Mouse (Mus musculus) cerebellum, postnatal 36 days (tissue): Measurements from ENCODE around the gene Emc9.

ENCODE experiments used
- DNase-seq, 2 experiments: peaks; one replicate each; pipeline ENCODE4 v3.0.0; 2021 to 2022; ENCODE audit warnings: mixed read lengths in 2 of 2

Gene Emc9

DNA sequence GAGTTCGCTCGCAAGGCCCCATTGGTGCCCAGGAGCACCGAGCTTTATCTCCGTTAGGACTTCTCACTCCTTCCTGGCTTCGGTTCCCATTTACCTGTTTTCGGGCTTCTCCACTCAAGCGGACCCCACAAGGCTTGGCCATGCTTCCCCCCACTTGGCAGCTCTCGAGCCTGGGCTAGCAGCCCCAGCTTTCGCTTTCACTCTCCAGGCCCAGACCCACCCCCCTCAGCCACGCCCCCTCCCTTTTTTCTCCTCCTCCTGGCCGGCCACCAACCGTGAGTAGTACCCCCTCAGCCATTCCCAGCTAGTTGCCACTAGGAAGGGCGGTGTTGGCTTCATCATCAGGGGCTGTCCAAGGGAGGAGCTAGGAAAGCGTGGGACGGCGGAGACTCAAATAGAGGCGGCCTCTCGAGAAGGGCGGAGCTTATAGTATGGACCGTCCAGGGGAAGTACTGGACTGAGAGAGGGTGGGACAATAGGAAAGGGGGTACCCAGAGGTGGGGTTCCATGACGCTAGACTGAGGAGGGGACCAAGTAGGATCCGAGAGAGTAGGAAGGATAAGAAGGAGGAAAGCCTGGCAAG, 5.7 kb upstream of the Emc9 start, which contains the start of gene Psme2:
Gene Psme2, minus strand, starts transcription at position 366 of the 583 bp plus-strand sequence.
- DNase-seq, result peak; percentile 71 to 74

DNA sequence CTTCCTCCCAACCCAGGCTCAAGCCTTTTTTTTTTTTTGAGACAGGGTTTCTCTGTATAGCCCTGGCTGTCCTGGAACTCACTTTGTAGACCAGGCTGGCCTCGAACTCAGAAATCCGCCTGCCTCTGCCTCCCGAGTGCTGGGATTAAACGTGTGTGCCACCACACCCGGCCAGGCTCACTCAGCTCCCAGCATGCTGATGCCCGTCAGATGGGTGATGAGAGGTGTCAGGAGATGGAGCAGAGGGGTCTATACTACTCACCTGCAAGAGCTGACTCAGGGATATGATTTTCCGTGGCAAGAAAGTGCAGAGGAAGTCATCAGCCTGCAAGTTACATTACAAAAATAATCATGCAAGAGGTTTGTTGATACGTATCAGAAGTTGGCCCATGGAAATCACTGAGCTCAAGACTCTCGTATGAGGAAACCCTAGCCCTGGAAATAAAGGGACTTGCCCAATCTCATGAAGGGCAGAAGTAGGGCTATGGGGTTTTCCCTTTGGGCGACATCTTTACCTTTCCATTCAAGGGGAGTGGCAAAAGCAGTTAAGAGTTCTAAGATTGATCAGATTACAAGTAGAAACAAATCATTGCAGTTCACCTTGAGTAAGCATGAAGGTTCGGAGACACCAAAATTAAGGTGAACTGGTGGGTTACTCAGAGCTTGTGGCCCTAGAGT, 4.8 kb upstream of the Emc9 start:
- DNase-seq, result no peak

DNA sequence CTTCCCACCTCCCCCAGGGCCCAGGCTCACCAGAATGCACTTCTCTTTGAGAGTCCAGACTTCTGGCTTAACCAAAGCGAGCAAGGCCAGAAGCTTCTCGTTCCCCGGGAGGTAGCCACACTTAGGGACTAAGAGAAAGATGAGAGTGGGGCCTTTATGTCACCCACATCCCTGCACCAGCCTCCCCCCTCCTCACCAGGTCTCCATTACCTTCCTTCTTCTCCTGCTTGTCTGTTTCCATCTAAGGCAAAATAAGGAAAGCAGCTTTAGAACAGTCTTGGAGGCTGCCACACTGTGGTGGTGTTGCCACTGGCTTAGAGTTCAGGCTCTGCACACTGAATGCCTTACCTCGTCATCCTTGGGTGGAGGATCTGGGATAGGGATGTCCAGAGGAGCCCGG, 4.2 kb upstream of the Emc9 start:
- no peak for DNase-seq

DNA sequence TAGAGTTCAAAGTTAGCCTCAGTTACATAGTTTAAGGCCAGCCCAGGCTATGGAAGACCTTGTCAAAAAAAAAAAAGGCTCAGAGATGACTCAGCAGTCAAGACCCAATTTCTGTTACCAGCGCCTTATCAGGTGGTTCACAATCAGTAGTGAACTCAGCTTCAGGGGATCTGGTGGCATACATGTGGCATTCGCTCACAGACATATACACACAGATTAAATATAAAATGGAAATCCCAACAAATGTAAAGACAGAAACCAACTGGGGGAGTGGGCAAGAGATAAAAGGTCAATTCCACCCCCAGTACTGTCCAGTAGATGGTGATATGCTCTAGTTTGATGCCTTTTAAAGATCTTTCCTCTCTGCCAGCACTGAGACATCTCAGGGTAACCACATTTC, 1.0 kb upstream of the Emc9 start:
- no peak for DNase-seq

DNA sequence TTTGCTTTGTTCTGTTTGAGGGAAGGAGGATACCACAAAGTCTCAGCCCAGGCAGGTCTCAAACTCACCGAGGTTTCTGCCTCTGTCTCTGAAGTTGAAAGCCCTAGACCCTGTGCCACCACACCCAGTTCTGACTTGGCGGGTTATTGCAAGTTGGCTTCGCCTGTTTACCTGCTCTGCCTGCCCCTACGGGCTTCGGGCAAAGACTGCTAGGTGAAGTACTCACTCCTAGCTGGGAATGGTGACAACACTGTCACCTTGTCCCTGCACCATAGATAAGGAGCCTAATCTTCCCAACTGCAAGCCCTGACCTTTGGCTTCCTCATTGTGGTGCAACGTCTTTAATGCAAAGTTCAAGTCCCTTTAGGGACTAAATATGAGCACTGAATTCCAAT, 461 bp upstream of the Emc9 start:
- DNase-seq, result no peak

DNA sequence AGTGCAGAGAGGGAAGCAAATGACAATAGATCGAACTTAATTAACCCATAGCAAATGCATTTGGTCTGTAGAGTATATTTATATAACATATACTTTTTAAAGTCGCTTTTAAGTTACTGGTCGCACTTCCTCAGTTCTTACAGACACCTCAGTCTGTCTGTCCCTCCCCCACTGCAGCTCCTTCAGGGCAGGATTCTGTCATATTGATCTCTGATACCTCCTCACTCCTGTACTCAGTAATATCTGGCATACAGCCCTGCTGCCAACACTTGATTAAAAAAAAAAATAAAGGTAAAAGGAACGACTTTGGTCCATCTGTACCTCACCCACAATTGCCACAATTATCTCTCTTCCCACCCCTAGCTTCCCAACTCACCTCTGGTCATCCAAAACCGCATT, 800 bp downstream of the Emc9 start:
- no peak for DNase-seq

DNA sequence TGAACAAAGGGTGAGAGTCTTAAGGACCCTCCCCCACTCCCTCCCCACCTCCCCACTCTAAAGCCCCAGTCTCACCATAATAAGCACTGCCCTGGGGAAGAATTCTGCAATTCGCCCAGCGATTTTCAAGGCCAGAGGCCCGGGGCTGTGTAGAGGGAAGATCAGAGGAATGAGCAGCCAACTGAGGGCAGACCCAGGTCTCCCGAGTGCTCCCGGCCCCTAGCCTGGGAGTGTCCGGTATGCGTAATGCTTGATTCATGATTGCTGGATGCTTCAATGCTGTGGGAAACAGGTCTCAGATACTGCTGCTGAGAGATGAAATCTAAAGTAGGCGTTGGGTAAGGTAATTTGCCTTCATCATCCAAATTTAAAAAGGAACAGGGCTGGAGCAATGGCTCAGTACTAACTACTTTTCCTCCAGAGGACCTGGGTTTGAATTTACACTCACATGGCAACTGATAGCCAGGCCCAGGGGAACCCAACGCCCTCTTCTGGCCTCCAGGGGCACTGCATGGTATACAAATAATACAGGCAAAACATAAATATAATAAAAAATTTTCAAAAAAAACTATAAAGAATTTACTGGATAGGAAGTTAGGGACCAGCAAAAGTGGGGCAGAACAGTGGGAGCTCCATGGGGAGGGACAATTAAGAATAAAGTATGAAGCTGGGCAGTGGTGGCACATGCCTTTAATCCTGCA, 3.0 kb downstream of the Emc9 start:
- no peak for DNase-seq

DNA sequence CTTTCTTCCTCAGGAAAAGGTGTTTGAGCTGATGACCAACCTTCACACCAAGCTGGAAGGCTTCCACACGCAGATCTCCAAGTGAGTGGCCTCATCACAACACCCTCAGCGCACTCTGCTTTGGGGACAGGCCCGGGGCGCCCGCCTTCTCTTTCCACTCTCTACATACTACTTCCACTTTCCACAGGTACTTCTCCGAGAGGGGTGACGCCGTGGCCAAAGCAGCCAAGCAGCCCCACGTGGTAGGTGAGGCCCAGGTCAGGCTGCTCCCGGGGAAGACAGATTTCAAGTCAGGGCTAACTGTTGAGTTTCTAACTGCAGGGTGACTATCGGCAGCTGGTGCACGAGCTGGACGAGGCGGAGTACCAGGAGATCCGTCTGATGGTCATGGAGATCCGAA, 4.4 kb downstream of the Emc9 start:
- DNase-seq, result no peak

DNA sequence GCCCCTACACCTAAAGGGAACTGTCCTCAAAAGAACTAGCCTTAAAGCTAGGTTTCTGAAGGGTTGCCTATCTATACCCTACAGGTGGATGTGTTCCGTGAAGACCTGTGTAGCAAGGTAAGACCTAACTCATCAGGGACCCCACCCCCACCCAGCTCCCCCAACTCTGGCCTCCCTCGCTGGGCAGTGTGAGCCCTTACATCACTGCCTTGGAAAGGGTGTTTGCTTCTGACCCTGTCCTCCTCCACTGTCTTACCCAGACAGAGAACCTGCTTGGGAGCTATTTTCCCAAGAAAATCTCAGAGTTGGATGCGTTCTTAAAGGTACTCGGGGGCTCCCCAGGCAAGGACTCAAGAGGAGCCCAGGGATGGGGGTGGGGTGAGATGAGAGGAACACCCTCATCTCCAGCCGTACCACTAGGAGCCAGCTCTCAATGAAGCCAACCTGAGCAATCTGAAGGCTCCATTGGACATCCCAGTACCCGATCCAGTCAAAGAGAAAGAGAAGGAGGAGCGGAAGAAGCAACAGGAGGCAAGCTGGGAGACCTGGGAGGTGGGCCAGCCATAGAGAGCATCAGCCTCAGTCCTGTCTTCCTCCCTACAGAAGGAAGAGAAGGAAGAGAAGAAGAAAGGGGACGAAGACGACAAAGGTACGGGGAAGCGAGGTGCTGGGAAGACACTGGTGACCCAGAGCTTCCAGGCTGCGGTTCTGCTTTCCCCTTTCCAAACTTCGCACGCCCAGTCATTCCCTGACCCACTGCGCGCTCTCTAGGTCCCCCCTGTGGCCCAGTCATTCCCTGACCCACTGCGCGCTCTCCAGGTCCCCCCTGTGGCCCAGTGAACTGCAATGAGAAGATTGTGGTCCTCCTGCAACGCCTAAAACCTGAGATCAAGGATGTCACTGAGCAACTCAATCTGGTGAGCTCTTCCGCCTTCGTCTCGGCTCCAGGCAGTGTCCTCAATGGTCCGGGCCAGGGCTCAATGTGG, 5.3 kb downstream of the Emc9 start:
- no peak for DNase-seq

DNA sequence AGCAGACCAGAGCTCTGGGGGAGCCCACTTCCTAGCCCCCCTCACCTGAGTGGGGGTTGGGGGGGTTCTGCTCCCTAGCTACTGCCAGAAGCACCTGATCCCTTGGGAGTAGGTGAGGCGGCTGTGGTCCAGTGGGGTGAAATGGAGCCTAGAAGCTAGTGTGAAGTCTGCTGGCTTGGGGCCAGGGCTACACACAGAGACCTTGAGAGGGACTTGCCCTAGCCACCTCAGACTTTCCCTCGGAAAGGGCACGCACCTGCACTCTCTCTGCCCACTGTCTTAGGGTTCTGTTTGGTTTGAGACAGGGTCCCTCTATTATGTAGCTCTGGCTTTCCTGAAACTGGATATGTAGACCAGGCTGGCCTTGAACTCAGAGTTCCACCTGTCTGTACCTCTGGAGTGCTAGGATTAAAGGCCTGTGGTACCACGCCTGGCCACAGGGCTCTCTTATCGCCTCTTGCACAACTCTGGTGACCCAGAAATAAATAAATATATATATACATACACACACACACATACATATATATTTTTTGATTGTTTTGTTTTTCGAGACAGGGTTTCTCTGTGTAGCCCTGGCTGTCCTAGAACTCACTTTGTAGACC, 6.3 kb downstream of the Emc9 start:
- DNase-seq, result peak in 1 of 2 experiments; percentile 52

DNA sequence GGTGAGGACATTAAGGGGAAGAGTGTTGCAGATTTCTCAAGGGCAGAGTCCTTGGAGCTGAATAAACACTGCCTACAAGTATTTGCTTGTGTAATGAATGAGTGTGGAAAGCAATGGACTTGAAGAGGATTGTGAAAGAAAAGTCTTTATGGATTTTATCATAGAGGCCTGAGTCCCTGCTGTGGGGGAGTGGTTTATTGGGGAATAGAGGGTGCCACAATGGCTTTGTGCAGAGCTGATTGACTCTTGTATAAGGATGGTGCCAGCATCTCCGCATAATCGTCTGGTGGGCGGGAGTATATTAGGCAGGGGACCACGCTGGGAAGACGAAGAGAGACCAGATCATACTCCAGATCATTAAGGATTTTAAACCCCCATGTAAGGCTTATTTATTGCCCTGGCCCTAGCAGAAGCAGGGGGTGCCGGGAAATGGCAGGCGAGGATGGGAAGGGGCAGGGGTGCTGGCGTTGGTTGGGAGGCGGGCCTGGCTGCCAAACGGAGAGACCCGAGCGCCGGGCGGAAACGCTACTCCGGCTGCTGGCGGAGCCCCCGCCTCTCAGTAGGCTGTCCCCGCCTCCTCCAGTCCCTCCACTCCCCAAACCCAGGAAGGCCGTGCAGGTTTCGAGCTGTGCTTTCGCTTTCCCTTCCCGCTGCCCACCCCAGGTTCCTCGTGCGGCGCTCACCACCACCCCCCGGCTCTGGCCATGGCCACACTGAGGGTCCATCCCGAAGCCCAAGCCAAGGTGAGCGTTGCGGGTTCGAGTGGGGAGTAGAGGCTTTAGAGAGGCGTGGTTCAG, 7.0 kb downstream of the Emc9 start, which contains the start of gene Psme1:
Gene Psme1, plus strand, starts transcription at position 253 of the 797 bp plus-strand sequence.
- peak; percentile 49 to 62 for DNase-seq

DNA sequence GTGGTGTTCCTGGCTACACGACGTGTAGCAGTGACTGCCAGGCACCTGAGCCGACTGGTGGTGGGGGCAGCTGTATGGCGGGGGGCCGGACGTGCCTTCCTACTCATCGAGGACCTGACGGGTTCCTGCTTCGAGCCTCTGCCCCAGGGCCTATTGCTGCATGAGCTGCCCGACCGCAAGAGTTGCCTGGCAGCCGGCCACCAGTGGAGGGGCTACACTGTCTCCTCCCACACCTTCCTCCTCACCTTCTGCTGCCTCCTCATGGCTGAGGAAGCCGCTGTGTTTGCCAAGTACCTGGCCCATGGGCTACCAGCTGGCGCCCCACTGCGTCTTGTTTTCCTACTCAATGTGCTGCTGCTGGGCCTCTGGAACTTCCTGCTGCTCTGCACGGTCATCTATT, 8.7 kb downstream of the Emc9 start:
- no peak for DNase-seq

DNA sequence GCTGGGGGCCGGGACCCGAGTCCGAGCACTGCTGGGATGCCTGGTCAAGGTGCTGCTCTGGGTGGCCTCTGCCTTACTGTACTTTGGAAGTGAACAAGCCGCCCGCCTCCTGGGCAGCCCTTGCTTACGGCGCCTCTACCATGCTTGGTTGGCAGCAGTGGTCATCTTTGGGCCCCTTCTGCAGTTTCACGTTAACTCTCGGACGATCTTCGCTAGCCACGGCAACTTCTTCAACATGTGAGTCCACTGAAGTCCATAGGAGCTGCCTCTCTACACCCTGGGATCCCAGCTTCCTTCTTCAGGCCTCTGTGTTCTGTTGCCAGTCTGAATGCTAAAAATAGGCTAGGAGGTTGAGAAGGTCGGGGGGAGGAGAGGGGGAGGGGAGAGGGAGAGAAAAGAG, 9.4 kb downstream of the Emc9 start:
- DNase-seq, result no peak

DNA sequence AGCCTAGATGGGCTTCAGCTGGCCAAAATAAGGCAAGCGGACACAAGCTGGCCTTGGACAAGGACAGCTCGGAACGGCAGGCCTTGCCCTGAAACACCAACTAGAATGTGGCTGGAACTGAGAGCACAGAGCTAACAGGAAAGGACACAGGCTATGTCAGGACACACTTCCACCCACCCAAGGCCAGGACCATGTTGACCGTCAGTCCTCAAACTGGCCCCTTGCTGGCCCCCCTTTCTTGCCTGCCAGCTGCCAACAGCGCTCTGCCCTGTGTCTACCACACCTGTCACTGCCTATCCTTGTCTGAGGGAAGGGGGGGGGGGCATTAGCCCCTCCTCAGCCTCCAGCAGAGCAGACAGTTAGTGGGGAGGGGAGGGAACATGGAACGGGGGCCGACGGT, 9.8 kb downstream of the Emc9 start, which contains the start of gene Fitm1:
Gene Fitm1, plus strand, starts transcription at position 316 of the 400 bp plus-strand sequence.
- no peak for DNase-seq

DNA sequence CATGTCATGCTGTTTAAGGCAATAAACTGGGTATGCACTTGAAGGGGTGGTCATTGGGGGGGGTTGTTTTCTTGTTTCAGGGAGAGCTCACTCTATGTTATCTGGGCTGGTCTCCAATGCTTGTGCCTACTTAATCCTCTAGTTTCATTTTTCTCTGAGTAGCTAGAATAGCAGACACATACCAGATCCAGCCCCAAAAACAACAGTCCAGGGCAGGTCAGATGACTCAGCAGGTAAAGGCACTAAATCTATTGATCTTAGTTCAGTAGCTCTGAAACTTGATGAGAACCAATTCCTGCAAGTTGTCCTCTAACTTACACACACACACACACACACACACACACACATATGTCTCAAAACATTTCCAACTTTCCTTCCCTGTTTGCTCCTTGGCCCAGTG, 13.3 kb downstream of the Emc9 start:
- DNase-seq, result no peak

DNA sequence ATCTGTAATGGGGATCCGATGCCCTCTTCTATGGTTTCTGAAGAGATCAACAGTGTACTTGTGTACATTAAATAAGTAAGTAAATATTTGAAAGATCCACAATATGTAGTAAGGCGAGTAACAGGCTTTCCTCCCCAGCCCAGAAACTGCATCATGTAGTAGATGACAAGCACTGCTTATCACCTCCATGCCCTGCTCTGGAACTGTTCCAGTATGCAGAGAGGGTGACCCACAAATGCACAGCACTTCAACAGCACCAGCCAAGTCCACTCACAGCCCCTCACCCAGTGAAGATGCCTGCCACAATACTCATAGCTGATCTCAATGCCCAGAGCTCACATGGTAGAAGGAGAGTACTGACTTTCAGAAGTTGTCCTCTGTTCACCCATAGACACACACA, 14.5 kb downstream of the Emc9 start:
- no peak for DNase-seq

DNA sequence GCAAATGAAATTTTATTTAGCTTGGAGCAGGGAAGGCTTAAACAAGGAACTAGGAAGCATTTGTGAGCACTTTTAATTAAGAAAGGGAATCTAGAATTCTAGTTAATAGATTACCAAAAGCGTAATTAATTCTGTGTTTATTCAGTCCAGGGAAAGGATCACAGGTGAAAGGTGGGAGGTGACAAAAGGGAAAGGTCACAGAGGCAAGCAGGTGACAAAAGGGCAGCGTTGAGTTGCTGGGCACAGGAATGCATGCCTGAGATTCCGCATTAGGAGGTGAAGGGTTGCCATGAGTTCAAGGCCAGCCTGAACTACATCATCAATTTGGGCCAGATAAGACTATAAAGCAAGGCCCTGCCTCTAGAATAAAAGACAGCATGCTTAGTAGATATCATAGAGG, 17.6 kb downstream of the Emc9 start:
- no peak for DNase-seq

DNA sequence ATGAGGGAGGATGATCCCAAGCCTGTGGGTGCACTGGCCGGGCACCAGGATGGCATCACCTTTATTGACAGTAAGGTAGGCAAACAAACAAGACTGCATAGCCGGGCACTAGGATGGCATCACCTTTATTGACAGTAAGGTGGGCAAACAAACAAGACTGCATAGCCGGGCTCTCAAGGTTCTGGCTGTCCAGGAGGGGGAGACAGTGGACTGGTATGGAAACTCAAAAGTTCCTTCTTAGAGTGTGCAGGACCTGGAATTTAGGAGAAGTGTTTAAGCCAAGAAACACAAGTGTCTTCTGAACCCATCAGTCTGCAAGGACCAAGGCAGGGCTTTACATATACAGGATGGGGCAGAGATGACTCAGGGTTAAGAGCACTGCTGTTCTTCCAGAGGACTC, 19.4 kb downstream of the Emc9 start:
- DNase-seq, result no peak

DNA sequence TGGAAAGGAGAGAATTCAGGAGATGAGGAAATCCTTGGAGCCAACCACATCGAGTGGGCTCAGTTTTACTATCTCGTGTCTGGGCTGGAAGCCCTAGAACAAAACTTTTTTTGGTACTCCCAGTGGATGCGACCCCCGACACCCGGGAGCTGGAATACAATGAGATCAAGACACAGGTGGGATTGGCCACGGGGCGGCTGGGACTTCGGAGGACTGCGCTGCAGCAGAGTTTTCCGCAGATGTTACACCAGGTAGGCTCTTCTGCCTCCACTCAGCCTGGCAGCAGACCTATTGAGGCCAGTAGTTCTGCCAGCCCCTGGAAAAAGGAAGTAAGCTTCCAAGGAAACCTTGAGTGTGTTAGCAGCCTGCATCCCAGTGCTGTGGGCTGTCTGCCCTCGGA, 21.9 kb downstream of the Emc9 start:
- DNase-seq, result no peak

DNA sequence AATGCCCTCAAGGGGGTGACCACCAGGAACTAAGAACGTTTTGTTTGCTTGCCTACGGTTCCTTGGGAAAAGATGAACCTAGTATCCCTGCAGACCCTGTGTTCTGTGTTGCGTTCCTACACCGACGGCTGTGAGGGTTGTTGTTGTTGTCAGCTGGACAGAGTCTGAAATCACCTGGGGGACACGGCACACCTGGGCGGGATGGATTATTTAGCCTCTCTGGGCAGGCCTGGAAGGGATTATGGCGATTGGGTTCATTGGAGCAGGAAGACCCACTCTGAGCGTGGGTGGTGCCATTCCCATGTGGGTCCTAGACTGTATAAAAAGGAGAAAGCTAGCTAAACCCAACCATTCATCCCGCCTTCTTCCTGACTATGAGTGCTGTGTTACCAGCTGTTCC, 23.2 kb downstream of the Emc9 start:
- DNase-seq, result no peak

DNA sequence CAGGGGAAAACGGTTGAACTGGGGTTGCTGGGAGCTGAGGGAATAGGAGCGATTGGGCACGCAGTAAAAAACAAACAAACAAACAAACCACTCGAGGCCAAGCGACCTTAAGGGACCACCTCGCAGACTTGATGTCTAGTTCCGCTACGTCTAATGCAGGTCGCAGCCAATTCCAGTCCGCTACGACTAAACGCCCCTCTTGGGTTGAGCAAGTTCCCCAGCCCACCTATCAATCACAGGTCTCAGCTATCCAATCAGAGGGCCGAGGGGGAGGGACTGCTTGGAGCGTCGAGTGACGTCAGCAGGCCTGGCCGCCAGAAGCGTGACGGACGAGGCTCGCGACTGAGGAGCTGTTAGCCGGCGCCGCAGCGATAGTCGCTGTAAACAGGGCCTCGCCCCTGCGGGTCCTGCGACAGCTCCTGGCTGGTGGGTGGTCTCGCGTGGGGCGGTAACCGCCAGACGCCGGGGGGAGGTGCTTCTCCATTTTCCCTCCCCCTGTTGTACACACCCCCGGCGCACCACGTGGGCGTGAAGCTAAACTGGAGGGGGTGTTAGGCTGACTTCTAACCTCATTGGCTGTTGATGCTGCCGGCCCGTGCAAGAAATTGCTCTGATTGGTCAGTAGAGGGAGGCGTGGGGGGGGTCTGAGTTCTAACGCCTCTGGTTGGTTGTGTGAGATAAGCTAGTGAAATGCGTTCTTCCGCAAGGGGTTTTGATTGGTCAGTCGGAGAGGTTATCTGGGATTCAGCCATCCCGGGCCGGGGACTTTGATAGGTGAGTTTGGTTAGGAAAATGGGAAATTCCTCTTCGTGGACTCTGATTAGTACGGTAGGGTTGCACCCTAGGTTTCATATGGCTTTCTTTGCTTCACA, 24.7 kb downstream of the Emc9 start, which contains the start of gene A730061H03Rik:
Gene A730061H03Rik, minus strand, starts transcription at position 205 of the 872 bp plus-strand sequence.
- peak; percentile 98 for DNase-seq
